10 mouse cellular contexts compared by ENCODE assay signal in genomic region chr4:108348256-108348875, GRCm38 (mm10). TPM values are rescaled to one million over a fixed set of nuclear protein-coding genes. Genes with fewer than 3 reads are reported as not detected.
DNase-seq lines count a peak whose midpoint lies in the region; ATAC-seq lines count a peak whose summit lies in the region.
"Had no signal": no experiment of that assay in that cellular context is flagged by ENCODE, and none has a peak within 500 bp of the region (broad histone marks: within the 10 kb centered on the region; RNA-seq: fewer than 3 reads in every experiment).

No protein-coding gene starts in this region.

- H3K4me3 ChIP-seq in lung, embryonic 15.5 days, result no peak overlapping the region
- no peak overlapping the region for H3K4me3 ChIP-seq in intestine, embryonic 16.5 days (ENCODE audit: low read length)
- no peak overlapping the region for H3K4me3 ChIP-seq in stomach, embryonic 15.5 days (replicated peaks)

- peaks cover 53% of the 10 kb centered on the region for H3K4me1 ChIP-seq in lung, embryonic 15.5 days
- peaks cover 36% of the 10 kb centered on the region for H3K4me1 ChIP-seq in intestine, embryonic 16.5 days (ENCODE audit: control insufficient read depth, insufficient read depth, low read length)
- peaks cover 46% of the 10 kb centered on the region for H3K4me1 ChIP-seq in stomach, embryonic 15.5 days

- H3K27ac ChIP-seq in lung, embryonic 15.5 days, result 0 out of 2 replicates have a peak overlapping the region, but pooled peaks have one; percentile 15
- peak overlapping the region; percentile 39 for H3K27ac ChIP-seq in intestine, embryonic 16.5 days (ENCODE audit: low read length)
- H3K27ac ChIP-seq in stomach, embryonic 15.5 days, result peak overlapping the region; percentile 72

- H3K36me3 ChIP-seq in lung, embryonic 15.5 days, result no peaks in the 10 kb centered on the region
- H3K36me3 ChIP-seq in intestine, embryonic 16.5 days (ENCODE audit: control insufficient read depth, insufficient read depth, low read length), result no peaks in the 10 kb centered on the region
- H3K36me3 ChIP-seq in stomach, embryonic 15.5 days, result no peaks in the 10 kb centered on the region

- DNase-seq in lung, postnatal 14 days, result no peak
- DNase-seq in forelimb bud, embryonic 11.5 days (ENCODE audit: low read depth, low spot score), result peak; percentile 80
- no peak for DNase-seq in cerebellum, adult 9-11 months
- DNase-seq in retina, embryonic 14.5 days (ENCODE audit: low spot score), result no peak
- no peak for DNase-seq in frontal cortex, postnatal 14 days (ENCODE audit: low spot score in 2 of 2)
- DNase-seq: cerebellum, postnatal 25 days; lung, postnatal 10 days had no signal

- no peak overlapping the region for H3K4me2 ChIP-seq in lung, embryonic 15.5 days
- H3K4me2 ChIP-seq in intestine, embryonic 16.5 days (ENCODE audit: low read depth, low read length), result no peak overlapping the region
- H3K4me2 ChIP-seq in stomach, embryonic 15.5 days, result no peak overlapping the region

- no peak overlapping the region for H3K9ac ChIP-seq in lung, embryonic 15.5 days
- H3K9ac ChIP-seq in intestine, embryonic 16.5 days (ENCODE audit: low read depth, low read length), result 0 out of 2 replicates have a peak overlapping the region, but pooled peaks have one; percentile 8
- H3K9ac ChIP-seq in stomach, embryonic 15.5 days, result no peak overlapping the region

- H3K27me3 ChIP-seq in lung, embryonic 15.5 days, result no peaks in the 10 kb centered on the region
- H3K27me3 ChIP-seq in intestine, embryonic 16.5 days (replicated peaks; ENCODE audit: control insufficient read depth, insufficient read depth, low read length), result no peaks in the 10 kb centered on the region
- no peaks in the 10 kb centered on the region for H3K27me3 ChIP-seq in stomach, embryonic 15.5 days (replicated peaks)

- 39% methylated on average over 5 of the region's 5 CpGs for WGBS in lung, embryonic 15.5 days
- 22% methylated on average over 5 of the region's 5 CpGs for WGBS in intestine, embryonic 16.5 days
- WGBS in stomach, embryonic 15.5 days, result 27% methylated on average over 5 of the region's 5 CpGs

- no peak for ATAC-seq in lung, embryonic 15.5 days (ENCODE audit: borderline replicate concordance, extremely low read depth, low FRiP score, low TSS enrichment)
- peak; percentile 57 for ATAC-seq in intestine, embryonic 16.5 days
- peak; percentile 54 for ATAC-seq in stomach, embryonic 15.5 days (ENCODE audit: insufficient read depth, low FRiP score, low read depth)

- no peaks in the 10 kb centered on the region for H3K9me3 ChIP-seq in lung, embryonic 15.5 days
- no peaks in the 10 kb centered on the region for H3K9me3 ChIP-seq in intestine, embryonic 16.5 days (ENCODE audit: control insufficient read depth, low read length)
- H3K9me3 ChIP-seq in stomach, embryonic 15.5 days, result no peaks in the 10 kb centered on the region

RNA-seq across cellular contexts. Expression of gene Coa7, which starts 20.4 kb away (rescaled TPM):
- 45.2 and 47.3 TPM in 2 replicates for polyA plus RNA-seq in lung, embryonic 15.5 days (2015; fragmentation: Nextera tagmentation; extraction: Ambion mirVana)
- polyA plus RNA-seq in intestine, embryonic 16.5 days (2015; fragmentation: Nextera tagmentation; extraction: Ambion mirVana), result 67.0 and 68.5 TPM in 2 replicates
- 45.3 and 53.9 TPM in 2 replicates for polyA plus RNA-seq in stomach, embryonic 15.5 days (2015; fragmentation: Nextera tagmentation; extraction: Ambion mirVana)

RNA-seq across cellular contexts. Expression of gene Shisal2a, which starts 34.8 kb away (rescaled TPM):
- 0.36 and 0.88 TPM in 2 replicates for polyA plus RNA-seq in lung, embryonic 15.5 days (2015; fragmentation: Nextera tagmentation; extraction: Ambion mirVana)
- 0.72 and 0.99 TPM in 2 replicates for polyA plus RNA-seq in intestine, embryonic 16.5 days (2015; fragmentation: Nextera tagmentation; extraction: Ambion mirVana)
- polyA plus RNA-seq in stomach, embryonic 15.5 days (2015; fragmentation: Nextera tagmentation; extraction: Ambion mirVana), result 2.3 and 2.6 TPM in 2 replicates

RNA-seq across cellular contexts. Expression of gene Zyg11b, which starts 47.5 kb away (rescaled TPM):
- polyA plus RNA-seq in lung, embryonic 15.5 days (2015; fragmentation: Nextera tagmentation; extraction: Ambion mirVana), result 9.5 and 9.9 TPM in 2 replicates
- 5.7 and 5.9 TPM in 2 replicates for polyA plus RNA-seq in intestine, embryonic 16.5 days (2015; fragmentation: Nextera tagmentation; extraction: Ambion mirVana)
- polyA plus RNA-seq in stomach, embryonic 15.5 days (2015; fragmentation: Nextera tagmentation; extraction: Ambion mirVana), result 9.7 and 11.4 TPM in 2 replicates

RNA-seq across cellular contexts. Expression of gene Gpx7, which starts 58.4 kb away (rescaled TPM):
- polyA plus RNA-seq in lung, embryonic 15.5 days (2015; fragmentation: Nextera tagmentation; extraction: Ambion mirVana), result 86.3 and 88.2 TPM in 2 replicates
- 33.0 and 34.9 TPM in 2 replicates for polyA plus RNA-seq in intestine, embryonic 16.5 days (2015; fragmentation: Nextera tagmentation; extraction: Ambion mirVana)
- polyA plus RNA-seq in stomach, embryonic 15.5 days (2015; fragmentation: Nextera tagmentation; extraction: Ambion mirVana), result 53.9 and 54.6 TPM in 2 replicates

Comparison
In these comparisons a context has a peak if more than half of its experiments do, and no peak if none do; other contexts are left out.
1. H3K27ac ChIP-seq: peak in every context shown above with its lines; median percentile 72 in stomach, embryonic 15.5 days; 39 in intestine, embryonic 16.5 days; 15 in lung, embryonic 15.5 days.